Mouse (Mus musculus) megakaryocyte, embryonic 14.5 days (primary cell): ENCODE measurements around the gene Lmo3. TPM values are rescaled to one million over a fixed set of nuclear protein-coding genes. Genes with fewer than 3 reads are reported as not detected.

Source experiments
- H3K27me3 ChIP-seq: replicated peaks from 2 replicates; pipeline ENCODE3; 2012; ENCODE audit warnings: inconsistent platforms
- H3K36me3 ChIP-seq: replicated peaks from 2 replicates; pipeline ENCODE3; 2012; ENCODE audit warnings: low read length, inconsistent platforms, mixed read lengths
- H3K4me1 ChIP-seq: 2 replicates; pipeline ENCODE4 v1.6.1; 2012; ENCODE audit warnings: inconsistent platforms
- H3K4me3 ChIP-seq: replicated peaks from 2 replicates; pipeline ENCODE3; 2012; ENCODE audit warnings: moderate library complexity, mild to moderate bottlenecking, inconsistent platforms
- H3K9me3 ChIP-seq: 2 replicates; pipeline ENCODE4 v1.6.1; 2012; ENCODE audit warnings: inconsistent platforms
- FLI1 ChIP-seq: IDR thresholded peaks from 2 replicates; pipeline ENCODE4 v1.6.1; 2012; ENCODE audit warnings: low read length, inconsistent platforms, mixed read lengths
- GATA1 ChIP-seq: IDR thresholded peaks from 3 replicates; pipeline ENCODE4 v1.6.1; 2012; ENCODE audit warnings: mixed read lengths, low read length, inconsistent platforms, borderline replicate concordance
- polyA plus RNA-seq: library from polyadenylated mRNA; stranded (reverse); fragments of >175 nt; gene quantifications from 2 replicates; pipeline ENCODE4 v1.2.3, GENCODE M21; 2012; ENCODE audit warnings: low replicate concordance; ENCODE audit not compliant: insufficient read depth

Lmo3 gene
- polyA plus RNA-seq, 1 experiment = not detected

DNA sequence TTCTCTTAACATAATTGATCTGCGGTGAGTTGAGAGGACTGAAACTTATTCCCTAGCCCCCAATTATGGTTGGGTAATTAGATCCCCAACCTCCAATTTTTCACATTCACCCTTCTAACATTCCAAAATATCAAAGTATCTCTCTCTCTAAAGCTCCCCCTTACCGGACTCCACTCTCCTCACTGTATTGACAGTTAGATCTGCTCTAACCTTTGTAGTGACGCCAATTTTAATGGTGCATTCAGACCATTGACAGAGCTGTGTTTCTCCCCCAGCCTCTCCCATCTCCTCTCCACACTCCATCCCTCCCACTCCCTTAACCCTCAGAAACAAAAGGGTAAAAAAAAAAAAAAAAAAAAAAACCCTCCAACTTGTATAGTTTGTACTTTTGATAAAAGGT is 154.9 kb downstream of the Lmo3 start:
- peaks cover 10% of the 10 kb centered on the region; the same call in 1 of the 2 replicates for H3K9me3 ChIP-seq
- H3K36me3 ChIP-seq = no peaks in the 10 kb centered on the region
- H3K27me3 ChIP-seq = peaks cover 12% of the 10 kb centered on the region
- no peaks in the 10 kb centered on the region for H3K4me1 ChIP-seq
- TF ChIP-seq FLI1 = no peak
- TF ChIP-seq GATA1 = no peak
- no peak overlapping the region for H3K4me3 ChIP-seq

DNA sequence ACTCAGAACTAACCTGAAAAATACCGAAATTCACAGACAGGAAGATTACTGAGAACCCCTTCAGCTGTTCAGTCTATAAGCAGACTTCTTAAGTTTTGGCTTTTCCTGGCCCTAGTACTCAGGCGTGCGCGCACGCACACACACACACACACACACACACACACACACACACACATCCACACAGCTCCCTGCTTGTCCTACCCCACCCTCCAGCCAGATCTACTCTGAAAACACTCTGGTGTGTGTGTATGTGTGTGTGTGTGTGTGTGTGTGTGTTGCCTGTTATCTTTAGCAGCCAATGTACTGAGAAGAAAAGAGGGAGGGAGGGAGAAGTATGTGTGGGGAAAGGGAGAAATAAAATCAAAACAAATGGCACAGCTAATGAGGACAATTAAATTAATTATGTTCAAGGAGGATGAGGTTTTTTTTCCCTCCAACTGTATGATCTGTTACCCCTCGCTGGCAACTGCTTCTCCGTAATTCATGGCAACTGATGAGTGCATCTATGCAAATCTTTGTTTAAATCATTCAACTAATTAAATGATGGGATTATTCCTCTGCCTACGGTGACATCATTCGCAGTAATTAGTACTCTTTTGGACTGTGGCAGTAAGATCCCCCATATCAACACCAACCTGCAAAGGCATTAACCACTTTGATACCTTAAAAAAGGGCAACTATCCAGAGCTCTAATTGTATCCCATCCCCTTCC is 157.1 kb downstream of the Lmo3 start:
- Histone ChIP-seq H3K9me3 (peaks cover 17% of the 10 kb centered on the region), H3K4me3 (no peak overlapping the region), H3K36me3 (no peaks in the 10 kb centered on the region), H3K27me3 (peaks cover 19% of the 10 kb centered on the region), H3K4me1 (no peaks in the 10 kb centered on the region)
- TF ChIP-seq FLI1 (no peak), GATA1 (no peak)

DNA sequence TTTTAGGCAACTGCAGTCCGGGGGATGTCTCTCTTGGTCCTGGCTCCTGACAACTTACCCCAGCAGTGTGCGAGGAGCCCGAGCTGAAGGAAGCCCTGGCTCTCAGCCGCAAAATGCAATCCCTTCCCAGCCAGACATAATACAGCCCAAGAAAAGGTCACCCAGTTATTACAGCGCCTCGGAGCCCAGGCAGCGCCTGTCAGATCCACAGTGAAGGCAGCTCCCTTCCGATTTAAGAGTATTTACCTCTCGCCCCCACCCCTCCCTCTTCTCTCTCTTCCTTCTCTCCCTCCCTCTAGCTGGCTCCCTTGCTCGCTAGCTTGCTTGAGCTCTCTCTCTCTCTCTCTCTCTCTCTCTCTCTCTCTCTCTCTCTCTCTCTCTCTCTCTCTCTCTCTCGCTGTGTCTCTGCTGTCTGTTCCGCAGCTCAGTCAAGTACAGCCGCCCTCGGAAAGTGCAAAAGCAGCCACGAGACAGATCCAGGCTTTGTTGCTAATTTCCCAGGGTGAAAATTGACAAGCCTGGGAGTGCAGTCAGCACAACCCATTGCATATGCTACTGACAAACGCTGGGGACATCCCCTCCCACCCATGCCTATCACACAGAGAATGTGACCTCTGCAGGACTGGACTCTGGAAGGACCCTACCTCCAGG is 159.0 kb downstream of the Lmo3 start:
- TF ChIP-seq FLI1 (no peak), GATA1 (no peak)
- H3K9me3 ChIP-seq = peaks cover 23% of the 10 kb centered on the region
- no peaks in the 10 kb centered on the region for H3K4me1 ChIP-seq
- no peak overlapping the region for H3K4me3 ChIP-seq
- H3K36me3 ChIP-seq = no peaks in the 10 kb centered on the region
- peaks cover 19% of the 10 kb centered on the region for H3K27me3 ChIP-seq

DNA sequence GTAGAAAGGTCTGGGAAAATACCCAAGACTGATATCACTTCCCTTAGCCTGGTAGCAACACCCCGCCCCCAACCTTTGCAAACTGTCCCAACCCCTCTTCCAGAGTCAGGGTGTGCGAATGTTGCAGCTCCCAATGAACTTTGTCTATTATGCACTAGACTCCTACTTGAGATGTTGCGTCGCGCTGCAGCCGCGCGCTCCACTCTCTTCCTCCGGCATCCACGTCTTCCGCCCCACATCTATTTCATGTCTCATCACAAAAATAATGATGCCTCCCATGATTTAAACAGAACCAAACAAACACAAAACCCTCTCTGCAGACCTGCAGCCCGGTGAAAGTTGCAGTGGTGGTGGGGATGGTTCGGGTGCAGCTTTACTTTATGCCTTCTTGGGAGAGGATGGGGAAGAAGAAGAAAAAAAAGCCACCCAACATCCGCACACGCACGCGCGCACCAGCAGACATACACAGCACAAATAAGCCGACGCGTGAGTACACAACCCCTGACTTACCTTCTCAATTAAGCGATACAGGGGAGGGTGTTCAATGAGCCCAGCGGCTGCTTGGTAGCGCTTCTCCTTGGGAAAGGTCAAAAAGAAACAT is 159.7 kb downstream of the Lmo3 start:
- peak overlapping the region; percentile 59 for H3K4me3 ChIP-seq
- H3K27me3 ChIP-seq = peaks cover 19% of the 10 kb centered on the region
- H3K9me3 ChIP-seq = peaks cover 27% of the 10 kb centered on the region
- H3K36me3 ChIP-seq = no peaks in the 10 kb centered on the region
- no peaks in the 10 kb centered on the region for H3K4me1 ChIP-seq
- no peak for TF ChIP-seq GATA1
- TF ChIP-seq FLI1 = no peak

DNA sequence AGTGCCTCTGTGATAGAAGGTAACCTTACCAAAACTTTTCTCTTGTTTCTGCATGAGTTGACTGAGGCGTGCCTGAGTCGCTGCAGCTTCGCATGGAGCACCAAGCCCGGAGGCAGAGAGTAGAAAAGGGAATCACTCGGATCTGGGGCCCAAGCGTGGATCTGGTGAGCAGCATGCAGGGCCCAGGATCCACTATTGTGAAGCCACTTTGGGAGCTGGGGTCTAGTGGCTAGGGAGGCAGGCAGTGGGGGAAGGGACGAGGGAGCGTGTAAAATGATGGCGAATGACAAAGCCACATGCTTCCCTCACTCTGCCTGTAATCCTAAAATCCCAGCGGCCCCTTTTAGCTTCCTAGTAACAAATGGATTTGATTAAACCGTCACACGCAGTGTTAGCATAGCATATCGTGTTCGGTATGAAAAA is 160.6 kb downstream of the Lmo3 start:
- TF ChIP-seq GATA1 (no peak), FLI1 (no peak)
- Histone ChIP-seq H3K36me3 (no peaks in the 10 kb centered on the region), H3K9me3 (peaks cover 28% of the 10 kb centered on the region), H3K27me3 (peaks cover 19% of the 10 kb centered on the region), H3K4me1 (no peaks in the 10 kb centered on the region), H3K4me3 (no peak overlapping the region)

DNA sequence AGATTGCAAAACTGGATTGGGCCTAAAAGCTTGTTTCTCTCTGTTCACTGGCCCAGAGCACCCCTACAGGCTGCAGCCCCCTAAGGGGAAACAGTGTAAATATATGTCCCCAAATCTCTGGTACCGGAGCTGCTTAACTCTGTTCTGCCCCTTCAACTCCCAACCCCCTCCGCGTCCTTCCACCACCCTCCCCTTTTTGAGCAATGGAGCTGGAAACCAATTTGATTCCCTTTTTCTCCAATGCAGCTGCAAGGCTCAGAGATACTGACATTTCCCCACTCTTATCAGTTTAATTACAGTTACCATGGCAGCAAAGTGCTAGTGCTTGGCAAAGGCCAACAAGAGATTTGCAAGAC is 161.3 kb downstream of the Lmo3 start:
- Histone ChIP-seq H3K36me3 (no peaks in the 10 kb centered on the region), H3K9me3 (peaks cover 35% of the 10 kb centered on the region), H3K27me3 (peaks cover 19% of the 10 kb centered on the region), H3K4me3 (no peak overlapping the region), H3K4me1 (no peaks in the 10 kb centered on the region)
- TF ChIP-seq FLI1 (no peak), GATA1 (no peak)

DNA sequence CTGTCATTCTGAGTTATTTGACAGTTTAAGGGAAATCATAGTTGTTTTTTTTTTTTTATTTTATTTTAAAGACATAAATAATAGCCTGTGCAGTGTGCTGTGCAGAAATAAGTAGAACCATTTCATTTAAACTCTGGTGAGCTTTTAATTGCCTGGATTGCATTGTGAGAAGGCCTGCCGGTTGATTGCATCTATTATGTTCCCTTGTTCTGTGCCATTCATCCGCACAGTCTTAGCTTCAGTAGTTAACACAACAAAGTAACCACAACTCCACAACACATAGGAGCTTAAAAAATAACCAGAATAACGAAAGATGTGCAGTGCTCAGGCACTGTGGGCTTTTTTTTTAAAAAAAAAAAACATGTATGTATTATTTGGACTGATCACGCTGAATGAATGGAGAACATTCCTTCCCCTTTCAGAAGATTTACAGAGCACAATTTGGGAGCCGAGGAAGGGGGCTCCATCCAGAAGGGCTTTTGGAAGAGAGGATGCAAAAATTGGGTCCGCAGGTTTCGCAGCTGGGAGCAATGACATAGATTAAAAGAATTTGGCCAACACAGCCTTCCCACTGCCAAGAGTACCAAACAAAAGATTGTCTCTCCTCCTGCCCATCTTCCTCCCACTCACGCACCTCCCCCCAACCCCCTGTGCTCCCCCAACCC is 161.8 kb downstream of the Lmo3 start:
- H3K27me3 ChIP-seq = peaks cover 19% of the 10 kb centered on the region
- H3K4me3 ChIP-seq = no peak overlapping the region
- no peaks in the 10 kb centered on the region for H3K36me3 ChIP-seq
- no peak for TF ChIP-seq FLI1
- no peak for TF ChIP-seq GATA1
- peaks cover 37% of the 10 kb centered on the region for H3K9me3 ChIP-seq
- H3K4me1 ChIP-seq = no peaks in the 10 kb centered on the region

DNA sequence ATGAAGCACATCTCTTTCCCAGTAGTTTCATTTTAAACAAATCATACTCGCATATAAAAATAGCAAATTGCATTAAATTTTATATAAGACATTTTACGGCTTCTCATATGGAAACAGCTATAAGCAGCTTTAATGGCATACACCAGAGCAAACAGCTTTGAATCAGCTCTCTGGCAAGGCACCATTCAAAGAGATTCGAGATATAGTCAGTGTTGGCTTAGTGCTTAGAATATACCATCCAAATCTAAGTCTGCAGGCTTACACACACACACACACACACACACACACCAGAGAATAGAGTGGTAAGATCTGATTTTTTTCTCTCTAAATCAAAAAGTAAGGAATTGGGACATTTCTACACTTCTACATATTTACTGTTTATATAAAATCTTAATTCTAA is 169.7 kb downstream of the Lmo3 start:
- TF ChIP-seq FLI1 (no peak), GATA1 (no peak)
- no peak overlapping the region for H3K4me3 ChIP-seq
- H3K9me3 ChIP-seq = peaks cover 20% of the 10 kb centered on the region
- no peaks in the 10 kb centered on the region for H3K27me3 ChIP-seq
- no peaks in the 10 kb centered on the region for H3K36me3 ChIP-seq
- H3K4me1 ChIP-seq = no peaks in the 10 kb centered on the region

DNA sequence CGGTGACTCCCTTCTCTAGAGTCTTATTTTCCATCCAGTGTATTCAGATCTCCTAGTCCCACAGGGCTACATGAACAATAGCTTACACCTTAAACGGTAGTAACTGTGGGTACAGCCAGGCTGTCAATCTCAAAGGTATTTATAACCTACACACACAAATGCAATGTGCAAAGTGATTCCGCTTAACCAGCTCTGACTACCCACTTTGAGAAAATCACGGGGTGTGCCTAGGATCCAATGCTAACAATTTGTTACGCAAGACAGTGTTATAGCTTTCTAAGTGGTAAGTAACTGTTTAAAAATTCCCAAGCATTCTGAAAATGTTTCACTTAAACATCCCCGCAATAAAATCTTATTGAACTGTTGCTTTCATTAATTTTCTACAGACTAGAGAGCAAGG is 179.7 kb downstream of the Lmo3 start:
- H3K9me3 ChIP-seq = peaks cover 17% of the 10 kb centered on the region
- H3K36me3 ChIP-seq = no peaks in the 10 kb centered on the region

More for the DNA sequence above, 179.7 kb downstream of the Lmo3 start:
- Histone ChIP-seq H3K4me3 (no peak overlapping the region), H3K4me1 (no peaks in the 10 kb centered on the region), H3K27me3 (no peaks in the 10 kb centered on the region)
- TF ChIP-seq FLI1 = no peak
- no peak for TF ChIP-seq GATA1
